Mouse (Mus musculus): ENCODE measurements around the gene Mrgprd. TPM values are rescaled to one million over a fixed set of nuclear protein-coding genes. Genes with fewer than 3 reads are reported as not detected.

Gene Mrgprd
- not detected for total RNA-seq (2022)

DNA sequence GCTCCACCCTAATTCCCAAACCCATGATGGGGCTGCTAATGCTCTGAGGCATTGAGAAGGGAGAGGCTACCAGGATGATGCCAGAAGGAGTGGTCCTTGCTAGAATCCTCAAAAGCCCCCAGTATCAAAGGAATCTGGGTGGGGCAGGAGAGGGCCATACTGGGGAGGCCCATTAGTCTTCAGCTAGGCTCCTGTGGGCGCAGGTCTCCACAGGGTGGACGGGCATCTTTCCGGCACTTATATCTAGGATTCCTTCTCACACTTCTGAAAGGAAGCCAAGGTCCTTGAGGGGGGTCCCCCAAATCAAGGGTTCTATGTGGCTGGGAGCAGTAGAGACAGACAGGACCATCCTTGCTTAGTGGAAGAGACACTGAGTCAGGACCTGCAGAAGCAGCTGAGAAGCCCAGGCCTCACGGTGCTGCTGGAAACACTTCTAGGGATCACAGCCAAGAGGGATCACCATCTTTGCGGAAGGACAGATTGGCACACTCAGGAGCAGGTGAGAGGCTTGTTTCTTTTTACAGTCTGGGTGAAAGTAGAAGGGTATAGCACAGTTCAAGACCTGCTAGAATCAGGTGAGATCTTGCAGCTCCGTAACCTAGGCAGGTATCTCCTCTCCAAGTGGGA, at the start of gene Mrgprd:
Mrgprd (plus strand) TSS at position 51 of the 627 bp plus-strand sequence.
- no peak for DNase-seq (ENCODE audit: low spot score in 2 of 2)

DNA sequence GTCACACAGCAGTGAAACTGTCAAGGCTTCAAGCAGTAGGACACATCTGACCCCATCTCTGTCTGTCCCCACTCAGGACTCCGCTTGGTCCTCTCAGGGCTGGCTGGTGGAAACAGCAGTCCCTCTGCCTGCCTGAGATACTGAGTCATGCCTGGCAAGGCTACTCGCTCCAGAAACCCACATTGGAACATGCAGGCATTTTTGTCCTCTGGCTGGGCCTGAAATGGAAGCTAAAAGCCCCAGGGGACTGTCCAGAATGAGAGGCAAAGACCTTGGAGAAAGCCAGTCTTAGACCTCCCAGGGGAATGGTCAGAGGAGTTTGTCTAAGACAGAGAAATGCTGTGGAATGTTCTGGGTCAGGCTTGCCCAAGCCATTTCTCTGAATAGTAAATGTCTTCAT, 48.6 kb upstream of the Mrgprd start:
- DNase-seq (ENCODE audit: low spot score in 2 of 2): no peak

DNA sequence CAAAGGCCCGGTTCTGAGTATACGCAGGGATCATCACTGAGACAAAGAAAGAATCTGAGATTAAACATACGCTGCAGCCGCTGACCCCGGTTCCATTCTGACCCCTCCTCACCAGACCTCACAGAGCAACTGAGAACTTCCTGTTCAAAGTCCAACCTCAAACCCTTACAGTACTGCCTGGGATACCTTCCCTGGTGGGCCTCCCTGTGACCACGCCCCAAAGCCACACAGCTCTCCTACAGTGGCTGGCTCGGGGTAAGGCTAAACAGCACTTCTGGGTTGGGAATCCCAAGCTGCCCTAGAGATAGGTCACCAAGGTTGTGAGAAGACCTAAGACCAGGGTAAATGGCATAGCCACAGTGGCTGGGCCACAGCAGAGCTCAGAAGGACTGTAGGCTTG, 45.7 kb upstream of the Mrgprd start:
- DNase-seq (ENCODE audit: low spot score in 2 of 2): no peak

DNA sequence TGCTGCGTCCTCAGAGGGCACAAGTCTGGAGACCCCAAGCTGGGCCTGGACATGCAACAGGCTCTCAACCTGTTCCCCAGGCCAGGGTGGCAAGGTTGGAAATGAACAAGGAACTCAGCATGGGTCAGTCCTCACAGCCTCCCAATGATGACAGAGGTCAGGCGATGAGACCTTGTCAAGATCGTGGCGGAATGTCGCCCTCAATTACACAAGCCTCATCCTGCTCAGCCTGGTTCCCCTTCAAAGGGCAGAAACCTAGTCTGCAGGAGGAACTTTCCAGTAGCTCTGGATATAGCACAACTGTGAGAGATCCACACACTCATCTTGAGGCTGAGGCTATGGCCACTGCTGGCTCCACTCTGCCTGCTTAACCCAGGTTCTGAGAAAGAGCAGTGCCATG, 43.7 kb upstream of the Mrgprd start:
- no peak for DNase-seq (ENCODE audit: low spot score in 2 of 2)

DNA sequence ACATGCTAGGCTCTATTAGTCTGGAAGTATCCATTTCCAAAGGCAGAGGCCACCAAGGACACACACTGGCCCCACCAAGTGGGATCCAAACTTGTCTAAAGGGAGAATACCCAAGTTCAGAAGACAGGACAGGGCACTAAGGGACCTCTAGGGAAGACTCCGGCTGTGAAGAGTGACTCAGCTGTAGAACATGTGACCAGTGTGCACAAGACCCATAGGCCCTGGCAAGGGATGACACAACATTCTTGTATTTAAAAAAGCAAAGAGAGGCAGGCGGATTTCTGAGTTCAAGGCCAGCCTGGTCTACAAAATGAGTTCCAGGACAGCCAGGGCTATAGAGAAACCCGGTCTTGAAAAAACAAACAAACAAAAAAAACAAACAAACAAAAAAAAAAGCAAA, 39.1 kb upstream of the Mrgprd start:
- DNase-seq (ENCODE audit: low spot score in 2 of 2): no peak

DNA sequence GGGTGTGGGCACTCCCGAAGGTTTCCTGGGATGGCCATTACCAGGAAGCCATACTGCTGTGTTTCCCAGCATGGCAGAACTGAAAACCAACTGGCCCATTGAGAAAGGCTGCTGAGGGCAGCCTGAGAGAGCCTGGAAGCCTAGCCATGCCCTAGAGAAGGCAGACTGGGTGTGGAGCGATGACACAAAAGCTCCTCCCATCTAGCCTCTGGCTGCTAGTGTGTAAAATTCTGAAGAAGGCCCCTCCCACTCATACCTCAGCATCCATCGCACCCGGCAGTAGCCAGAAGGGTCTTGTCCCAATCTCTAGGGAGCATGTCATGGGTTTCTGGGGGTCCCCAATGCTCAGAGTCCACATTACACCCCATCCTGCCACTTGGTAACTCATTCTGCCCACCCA, 33.2 kb upstream of the Mrgprd start:
- DNase-seq (ENCODE audit: low spot score in 2 of 2): no peak

DNA sequence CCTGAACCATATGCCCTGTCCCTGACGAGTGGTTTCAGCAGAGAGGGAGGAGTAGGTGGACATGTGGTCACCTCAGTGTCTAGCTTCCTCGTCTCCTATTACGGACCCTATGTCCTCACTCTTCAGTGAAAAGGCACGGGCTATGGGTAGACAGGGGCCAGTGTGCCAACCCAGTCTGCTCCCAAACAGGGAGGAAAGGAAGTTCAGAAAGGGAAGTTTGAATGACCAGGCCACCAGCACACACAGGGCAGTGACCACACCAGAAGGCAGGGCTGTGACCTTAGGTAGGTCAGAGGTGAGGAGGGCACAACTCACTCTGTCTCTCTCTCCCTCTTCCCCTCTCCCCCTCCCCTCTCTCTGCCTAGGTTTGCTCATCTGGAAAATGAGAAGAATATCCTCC, 31.6 kb upstream of the Mrgprd start:
- no peak for DNase-seq (ENCODE audit: low spot score in 2 of 2)

DNA sequence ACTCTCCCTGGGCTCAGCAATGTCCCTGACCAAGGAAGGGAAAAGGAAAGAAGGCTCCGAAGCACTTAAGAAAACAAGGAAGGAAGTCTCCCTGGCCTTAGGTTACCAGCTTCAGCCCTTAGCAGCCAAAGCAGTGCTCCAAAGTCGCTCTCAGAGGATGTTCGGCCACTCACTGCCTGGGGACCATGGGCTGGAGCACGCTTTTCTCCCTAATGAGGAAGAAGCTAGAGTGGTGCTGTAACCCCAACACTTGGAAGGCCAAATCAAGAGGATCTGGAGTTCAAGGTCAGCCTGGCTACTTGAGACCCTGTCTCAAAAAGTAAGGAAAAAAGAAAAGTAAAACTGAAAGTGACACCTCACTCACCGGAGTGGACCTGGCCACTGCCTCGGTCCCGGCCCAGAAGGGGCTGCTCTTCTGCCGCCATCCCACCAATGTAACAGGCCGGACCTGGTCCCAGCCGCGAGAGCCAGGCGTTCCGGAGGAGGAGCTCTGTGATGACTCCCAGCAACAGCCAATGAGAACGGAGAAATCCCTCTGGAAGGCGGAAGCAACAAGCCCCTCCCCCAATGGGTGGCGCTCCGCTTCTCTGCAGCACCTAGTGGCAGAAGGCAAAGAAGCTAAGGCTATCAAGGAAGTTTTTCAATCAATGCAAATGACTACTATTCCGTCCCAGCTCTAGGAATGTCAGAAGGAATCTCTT, 31.0 kb upstream of the Mrgprd start, which contains the start of gene Tpcn2:
Tpcn2 (minus strand) TSS at position 525 of the 701 bp plus-strand sequence.
- DNase-seq (ENCODE audit: low spot score in 2 of 2): peak; percentile 64 to 84

DNA sequence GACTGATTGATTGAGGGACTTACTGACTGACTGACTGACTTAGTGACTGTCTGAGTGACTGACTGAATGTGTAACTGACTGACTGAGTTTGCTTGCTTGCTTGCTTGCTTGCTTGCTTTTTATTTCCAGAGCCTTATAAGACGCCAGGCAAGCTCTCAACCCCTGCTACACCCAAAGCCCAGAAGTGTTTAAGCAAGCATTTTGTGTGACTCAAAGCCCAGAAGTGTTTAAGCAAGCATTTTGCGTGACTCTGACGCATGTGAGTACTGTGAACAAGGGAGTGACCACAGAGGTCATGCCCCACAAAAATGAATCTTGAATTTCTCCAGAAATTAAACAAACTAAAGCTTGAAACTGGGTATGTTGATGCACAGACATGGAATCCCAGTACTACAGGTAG, 30.3 kb upstream of the Mrgprd start:
- no peak for DNase-seq (ENCODE audit: low spot score in 2 of 2)

DNA sequence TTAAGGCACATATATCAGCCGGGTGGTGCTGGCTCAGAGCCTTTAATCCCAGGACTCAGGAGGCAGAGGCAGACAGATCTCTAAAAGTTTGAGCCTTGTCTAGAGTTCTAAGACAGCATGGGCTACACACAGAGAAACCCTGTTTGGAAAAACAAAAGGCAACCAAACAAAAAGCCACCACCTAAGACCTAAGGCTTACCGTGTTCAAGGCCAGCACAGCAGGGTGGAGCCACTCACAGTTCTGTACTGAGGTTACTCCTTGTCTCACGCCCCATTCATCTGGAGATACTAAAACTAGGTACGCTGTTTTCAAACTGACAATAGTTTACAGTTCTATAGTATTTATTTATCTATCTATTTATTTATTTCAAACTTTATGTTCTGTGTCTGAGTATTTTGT, 29.2 kb upstream of the Mrgprd start:
- DNase-seq (ENCODE audit: low spot score in 2 of 2): no peak

DNA sequence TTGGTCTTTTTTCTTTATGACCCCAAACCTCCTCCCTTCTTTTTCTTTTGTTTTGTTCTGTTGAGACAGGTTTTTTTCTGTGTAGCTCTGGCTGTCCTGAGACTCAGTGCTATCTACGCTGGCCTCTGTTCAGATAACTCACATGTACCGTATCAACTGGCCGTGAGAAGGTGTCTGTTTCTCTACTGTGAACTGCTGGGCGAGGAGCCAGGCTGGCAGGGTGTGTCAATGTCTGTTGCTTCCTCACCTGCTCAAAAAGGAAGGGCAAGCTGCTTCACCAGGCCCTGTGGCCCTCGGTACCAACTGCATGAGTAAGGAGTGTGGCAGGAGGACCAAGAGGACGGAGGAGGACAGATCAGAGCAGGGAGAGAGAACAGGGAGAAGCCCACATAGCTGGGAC, 27.2 kb upstream of the Mrgprd start:
- no peak for DNase-seq (ENCODE audit: low spot score in 2 of 2)

DNA sequence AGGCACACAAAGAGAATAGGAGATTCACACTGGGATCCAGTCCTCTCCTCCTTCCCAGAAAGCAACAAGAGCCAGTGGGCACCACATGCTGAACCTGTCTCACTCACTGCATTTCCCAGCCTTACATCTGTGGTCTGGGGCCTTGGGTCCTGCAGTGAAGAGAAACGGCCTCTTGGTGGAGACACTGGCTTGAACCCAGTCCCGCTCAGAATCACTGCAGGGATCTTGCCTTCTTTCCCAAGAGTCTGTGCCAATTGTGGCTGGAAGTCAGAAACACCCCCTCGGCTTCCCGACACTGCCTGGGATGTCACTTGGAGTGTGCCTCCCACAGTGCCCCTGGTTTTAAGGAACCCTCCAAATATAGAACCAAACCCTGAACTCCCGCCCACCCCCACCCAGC, 25.3 kb upstream of the Mrgprd start:
- no peak for DNase-seq (ENCODE audit: low spot score in 2 of 2)

DNA sequence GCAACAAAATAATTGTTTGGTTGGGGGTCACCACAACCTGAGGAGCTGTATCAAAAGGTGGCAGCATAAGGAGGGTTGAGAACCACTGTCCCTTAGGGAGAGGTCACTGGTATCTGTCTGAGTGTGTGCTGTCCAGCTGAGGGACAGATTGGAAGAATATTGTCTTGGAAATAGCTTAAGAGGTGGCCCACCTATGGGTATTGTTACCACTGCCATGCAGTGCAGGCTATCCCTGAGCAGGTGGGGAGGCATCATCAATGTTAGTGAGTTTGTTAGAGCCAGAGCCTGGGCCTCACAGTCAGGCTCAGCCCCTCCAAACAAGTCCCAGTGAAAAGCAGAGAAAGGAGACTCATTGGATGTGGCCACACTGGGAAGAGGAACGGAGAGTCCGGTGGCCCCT, 22.8 kb upstream of the Mrgprd start:
- DNase-seq (ENCODE audit: low spot score in 2 of 2): no peak

DNA sequence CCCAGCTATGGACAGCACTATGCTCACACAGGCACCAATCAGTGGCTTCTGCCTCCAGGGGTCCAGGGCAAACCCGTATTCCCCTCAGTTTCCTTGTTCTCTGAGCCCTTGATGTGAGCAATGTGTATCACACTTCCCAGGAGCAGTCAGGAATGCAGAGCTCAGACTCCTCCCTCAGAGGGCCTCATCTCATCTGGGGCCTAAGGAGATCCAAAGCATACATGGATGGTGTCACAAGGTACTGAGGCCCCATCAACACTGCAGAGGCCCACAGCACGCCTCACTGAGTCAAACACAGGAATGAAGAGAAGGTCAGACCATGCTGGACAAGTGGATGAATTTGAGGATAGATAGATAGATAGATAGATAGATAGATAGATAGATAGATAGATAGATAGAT, 21.9 kb upstream of the Mrgprd start:
- DNase-seq (ENCODE audit: low spot score in 2 of 2): no peak

DNA sequence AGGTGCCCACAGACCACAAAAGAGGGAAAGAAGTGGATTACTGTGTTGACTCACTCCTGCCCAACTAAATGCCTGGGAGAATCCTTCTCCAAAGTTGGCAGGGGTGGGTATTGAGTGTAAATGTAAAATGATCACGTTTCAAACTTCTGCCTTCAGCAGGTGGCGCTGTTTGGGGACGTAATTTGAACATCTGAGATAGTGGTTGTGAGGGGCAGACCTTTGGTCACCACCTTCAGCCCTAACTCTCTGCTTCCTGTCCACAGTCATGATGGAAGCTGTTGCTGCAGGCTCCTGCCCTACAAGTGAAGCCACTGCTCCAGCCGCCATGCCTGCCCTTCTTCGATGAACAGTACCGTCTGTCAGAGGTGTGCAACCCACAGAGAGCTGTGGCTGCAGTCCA, 20.8 kb upstream of the Mrgprd start:
- no peak for DNase-seq (ENCODE audit: low spot score in 2 of 2)

DNA sequence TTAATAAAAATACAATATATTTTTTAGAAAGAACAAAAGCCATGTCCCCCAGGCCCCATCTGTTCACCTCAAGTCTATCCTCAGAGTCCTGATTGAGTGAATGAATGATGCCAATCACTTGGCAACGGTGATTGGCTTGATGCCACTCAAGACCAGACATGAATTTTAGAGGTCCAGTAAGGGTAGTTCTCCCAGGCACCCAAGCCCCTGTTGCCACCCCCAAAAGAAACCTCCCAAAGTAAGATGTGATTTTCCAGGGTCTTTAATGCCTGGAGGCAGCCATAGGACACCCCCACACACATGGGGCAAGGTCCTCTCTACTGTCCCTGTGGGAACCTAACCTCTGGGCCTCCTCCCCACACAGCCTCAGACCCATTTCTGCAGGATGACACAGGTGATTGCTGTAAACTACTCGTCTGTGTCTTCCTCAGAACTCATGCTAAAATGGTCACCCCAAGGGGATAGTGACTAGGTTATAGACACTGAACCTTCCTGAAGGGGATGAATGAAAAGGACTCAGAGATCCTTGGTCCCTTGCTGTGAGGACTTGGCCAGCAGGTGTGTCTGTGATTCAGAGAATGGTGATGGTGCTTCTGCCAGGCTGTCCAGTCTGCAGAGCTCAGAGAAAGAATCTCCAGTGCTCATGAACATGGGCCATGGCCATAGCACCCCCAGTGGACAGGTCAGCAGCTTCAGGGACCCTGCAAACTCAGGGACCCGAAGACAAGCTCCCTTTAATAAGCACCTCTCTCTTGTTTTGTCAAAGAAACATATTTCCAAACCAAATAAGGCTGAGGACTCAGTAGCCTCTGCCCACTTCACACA, 15.8 kb upstream of the Mrgprd start:
- DNase-seq (ENCODE audit: low spot score in 2 of 2): no peak

DNA sequence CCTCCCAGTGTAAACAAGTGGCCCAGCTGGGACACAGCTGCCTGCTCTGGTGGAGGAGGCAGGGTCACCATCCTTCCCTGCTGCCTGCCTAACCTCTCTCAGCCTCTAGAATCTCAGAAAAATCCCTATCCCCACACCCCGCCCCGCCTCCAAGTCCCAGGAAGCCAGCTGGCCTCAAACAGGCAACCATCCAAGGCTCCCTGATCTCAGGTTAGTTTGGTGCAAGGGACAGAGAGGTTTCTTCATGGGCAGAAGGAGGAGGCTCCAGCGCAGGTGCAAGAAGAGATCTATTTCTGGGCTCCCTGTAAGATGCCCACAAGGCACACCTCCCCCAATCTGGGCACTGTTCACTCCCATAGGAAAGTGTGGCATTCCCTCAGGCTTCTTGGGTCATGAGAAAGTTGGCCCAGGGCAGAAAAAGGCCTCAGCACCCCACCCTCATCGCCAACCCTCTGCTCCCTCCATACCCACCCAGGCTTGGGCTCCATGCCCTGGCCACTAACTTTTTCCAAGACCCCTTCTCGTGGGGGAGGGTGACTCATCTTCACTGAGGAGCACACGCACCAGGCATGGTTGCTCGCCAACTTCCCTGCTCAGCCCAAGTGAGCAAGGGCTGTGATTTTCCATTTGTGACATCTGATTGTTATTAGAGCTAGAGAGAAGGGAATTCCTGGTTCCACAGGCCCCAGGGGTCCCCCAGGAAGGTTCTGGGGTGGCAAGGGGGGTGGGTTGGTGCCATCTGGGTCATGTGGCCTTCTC, 14.9 kb upstream of the Mrgprd start:
- DNase-seq (ENCODE audit: low spot score in 2 of 2): peak in 1 of 2 experiments; percentile 28

DNA sequence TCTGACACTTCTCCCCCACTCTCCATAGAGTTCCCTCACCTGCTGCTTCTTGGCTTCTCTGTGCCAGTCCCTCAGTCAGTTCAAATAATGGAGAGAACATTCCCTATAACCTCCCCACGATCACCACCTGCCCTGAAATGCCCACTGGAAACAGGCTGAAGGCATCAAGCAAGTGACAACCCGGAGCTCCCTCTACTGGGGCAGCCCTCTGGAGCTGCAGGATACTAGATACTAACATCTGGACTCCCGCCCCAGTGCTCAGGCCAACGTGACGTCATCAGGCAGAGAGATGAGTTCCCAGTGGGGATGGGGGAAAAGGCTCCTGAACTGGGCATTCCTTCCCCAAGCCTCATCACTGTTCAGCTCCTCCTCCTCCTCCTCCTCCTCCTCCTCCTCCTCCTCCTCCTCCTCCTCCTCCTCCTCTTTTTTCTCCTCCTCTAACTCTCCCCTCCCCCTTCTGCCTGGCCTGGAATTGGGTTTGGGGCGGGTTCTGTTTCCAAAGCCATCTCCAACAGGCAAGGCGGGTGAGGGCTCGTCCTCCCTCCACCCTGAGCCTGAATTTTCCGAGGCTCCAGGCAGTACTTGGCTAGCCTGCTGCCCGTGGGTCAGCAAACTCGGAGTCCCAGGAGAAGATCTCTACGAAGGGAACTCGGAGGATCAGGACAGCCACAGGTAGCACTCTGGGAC, 14.2 kb upstream of the Mrgprd start, which contains the start of gene Mrgprf:
Mrgprf (plus strand) TSS at position 508 of the 687 bp plus-strand sequence.
- no peak for DNase-seq (ENCODE audit: low spot score in 2 of 2)

DNA sequence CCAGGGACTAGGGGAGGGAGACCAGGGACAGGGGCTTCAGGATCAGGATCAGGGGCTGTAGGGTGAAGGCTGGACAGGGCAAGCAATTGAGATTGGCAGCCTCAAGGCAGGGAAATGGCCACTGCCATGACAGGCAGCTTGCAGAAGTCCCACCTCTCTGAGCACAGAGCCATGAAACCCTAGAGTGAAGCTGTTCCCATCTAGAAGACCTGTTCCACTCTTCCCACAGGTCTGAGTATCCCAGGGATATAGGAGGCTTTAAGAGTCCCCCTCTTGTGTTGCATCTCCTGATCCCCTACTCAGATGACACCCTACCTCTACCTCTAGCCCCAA, 13.7 kb upstream of the Mrgprd start:
- DNase-seq (ENCODE audit: low spot score in 2 of 2): no peak

DNA sequence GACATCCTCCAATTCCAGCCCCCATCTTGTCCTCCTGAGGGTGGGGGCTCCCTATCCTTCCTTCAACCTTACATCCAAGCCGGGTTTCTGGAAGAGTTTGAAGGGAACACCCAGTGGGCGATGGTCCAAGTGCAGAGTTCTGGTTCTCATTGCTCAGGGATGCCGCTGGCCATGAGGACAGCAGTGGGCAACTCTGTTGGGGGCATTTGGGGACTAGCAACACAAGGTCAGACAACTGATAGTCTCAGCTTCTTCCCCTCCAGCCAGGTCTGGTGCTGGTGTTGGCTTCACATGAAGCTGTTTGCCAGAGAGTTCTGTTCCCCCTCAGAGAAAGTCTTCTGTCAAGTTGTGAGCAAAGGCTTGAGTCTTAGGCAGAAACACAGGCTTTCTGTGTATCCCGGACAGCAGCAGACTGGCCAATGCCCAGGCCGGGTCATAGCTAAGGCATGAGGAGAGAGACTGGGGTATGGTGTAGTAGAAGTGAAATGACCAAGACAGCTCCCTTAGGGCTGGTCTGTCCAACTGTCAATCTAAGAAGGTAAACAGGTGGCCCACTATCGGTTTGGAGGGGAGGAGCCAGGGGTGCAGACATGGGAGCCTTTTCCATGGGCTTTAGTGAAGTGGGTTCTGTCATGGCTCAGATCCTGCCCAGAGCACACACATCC, 13.2 kb upstream of the Mrgprd start:
- no peak for DNase-seq (ENCODE audit: low spot score in 2 of 2)
